Mouse (Mus musculus) B cell, adult 2 months (primary cell): ENCODE measurements around the gene Osmr.
"Not testable (repeated sequence)": the region's sequence is repeated elsewhere in the genome, so short reads cannot be mapped to it uniquely, and the experiment has no call there.

Experiments
- DNase-seq, 2 experiments: peaks; one replicate each; pipeline ENCODE4 v3.0.0; 2022

Gene Osmr

GRCm38 (mm10) chr15:6859781-6860180 lies 15.0 kb downstream of the Osmr start:
- no peak for DNase-seq

GRCm38 (mm10) chr15:6858871-6859270 lies 15.9 kb downstream of the Osmr start:
- no peak for DNase-seq

- no peak for DNase-seq
Observed at GRCm38 (mm10) chr15:6857270-6857905, 17.4 kb downstream of the Osmr start.

GRCm38 (mm10) chr15:6849851-6850250 lies 24.9 kb downstream of the Osmr start:
- no peak for DNase-seq

GRCm38 (mm10) chr15:6840199-6840598 lies 34.6 kb downstream of the Osmr start:
- peak; percentile 2 for DNase-seq

GRCm38 (mm10) chr15:6815807-6816206 lies 59.0 kb downstream of the Osmr start:
- DNase-seq = no peak

- not testable (repeated sequence) for DNase-seq
Observed at GRCm38 (mm10) chr15:6801212-6801611, 73.6 kb downstream of the Osmr start.

GRCm38 (mm10) chr15:6792846-6793245 lies 81.9 kb downstream of the Osmr start:
- no peak for DNase-seq

- no peak for DNase-seq
Observed at GRCm38 (mm10) chr15:6791648-6792047, 83.1 kb downstream of the Osmr start.

- no peak for DNase-seq
Observed at GRCm38 (mm10) chr15:6790011-6790410, 84.8 kb downstream of the Osmr start.

GRCm38 (mm10) chr15:6787236-6787635 lies 87.5 kb downstream of the Osmr start:
- DNase-seq = no peak

- no peak for DNase-seq
Observed at GRCm38 (mm10) chr15:6786212-6786611, 88.6 kb downstream of the Osmr start.

- DNase-seq = peak in 1 of 2 experiments; percentile 2
Observed at GRCm38 (mm10) chr15:6772265-6772664, 102.5 kb downstream of the Osmr start.
